Mouse (Mus musculus): ENCODE results near the gene Hoxa7.

Gene Hoxa7

DNA sequence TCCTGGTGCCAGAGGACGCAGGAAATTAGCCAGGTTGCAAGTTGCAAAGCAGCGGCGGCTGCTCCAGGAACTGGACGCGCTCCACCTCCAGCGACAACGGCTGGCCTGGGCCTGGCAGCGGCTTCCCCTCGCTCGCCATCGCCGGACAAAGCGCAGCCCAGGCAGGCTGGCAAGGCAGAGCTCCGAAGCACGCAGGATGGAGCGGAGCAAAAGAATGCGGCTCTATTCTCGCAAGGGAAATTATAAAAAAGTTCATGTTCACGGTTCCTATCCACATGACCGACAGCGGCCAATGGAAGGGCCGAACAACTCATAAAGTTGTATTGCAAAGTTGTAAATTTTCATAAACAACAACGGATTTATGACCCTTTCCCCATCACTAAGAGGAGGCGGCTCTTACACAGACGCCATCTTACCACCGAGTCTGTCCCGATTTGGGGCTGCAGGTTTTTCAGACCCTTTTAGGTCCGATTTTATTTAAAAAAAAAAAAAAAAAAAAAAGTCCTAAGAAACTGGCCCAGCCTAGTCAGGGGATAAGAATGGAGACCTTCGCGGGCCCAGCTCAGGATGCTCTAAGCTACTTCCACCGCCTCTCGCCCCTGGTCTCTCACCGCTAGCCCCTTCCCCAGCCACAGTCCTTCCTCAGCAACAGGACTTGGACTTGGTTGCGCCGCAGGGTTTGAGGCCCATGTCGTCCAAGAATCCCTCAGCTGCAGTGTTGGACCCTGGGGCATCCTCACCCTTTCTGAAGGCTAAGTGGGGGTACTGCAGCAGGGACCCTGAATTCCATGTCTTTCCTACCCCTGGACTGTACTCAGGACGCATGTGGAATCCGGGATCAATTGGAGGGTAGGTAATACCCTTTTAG lies 8.3 kb downstream of the Hoxa7 start, which contains the start of the genes Hoxa3 and Gm28308:
Gene Hoxa3 (minus strand): TSS at position 218 of the 868 bp plus-strand sequence.
Gene Gm28308 (minus strand): TSS at position 221 of the 868 bp plus-strand sequence.
- DNase-seq (ENCODE audit: low spot score in 2 of 2): no peak

DNA sequence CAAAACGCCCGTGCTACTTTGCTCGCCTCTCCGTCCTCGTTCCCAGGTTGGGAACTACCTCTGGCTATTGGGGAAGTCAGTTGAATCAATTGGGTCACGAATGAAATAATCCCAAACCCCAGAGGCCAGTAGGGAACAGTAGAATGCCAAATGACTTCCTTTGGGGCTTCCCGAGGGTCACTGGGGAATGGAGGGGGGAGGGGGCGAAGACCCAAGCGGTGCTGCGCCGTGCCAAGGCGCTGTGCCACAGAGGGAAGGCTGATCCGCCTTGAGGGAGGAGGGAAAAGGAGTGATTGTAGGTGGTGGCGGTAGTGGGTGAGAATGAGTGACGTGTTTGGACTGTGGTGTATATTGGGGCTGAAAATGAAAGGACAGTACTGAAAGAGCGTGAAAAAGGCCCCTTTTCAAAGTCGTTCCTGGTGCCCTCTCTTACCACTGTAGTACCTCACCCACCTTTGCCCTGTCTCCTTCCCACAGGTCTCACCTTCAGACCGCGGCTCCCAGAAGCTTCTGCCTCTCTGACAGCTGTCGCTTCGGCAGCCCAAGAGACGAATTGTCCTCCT lies 9.0 kb downstream of the Hoxa7 start:
- DNase-seq (ENCODE audit: low spot score in 2 of 2): no peak

DNA sequence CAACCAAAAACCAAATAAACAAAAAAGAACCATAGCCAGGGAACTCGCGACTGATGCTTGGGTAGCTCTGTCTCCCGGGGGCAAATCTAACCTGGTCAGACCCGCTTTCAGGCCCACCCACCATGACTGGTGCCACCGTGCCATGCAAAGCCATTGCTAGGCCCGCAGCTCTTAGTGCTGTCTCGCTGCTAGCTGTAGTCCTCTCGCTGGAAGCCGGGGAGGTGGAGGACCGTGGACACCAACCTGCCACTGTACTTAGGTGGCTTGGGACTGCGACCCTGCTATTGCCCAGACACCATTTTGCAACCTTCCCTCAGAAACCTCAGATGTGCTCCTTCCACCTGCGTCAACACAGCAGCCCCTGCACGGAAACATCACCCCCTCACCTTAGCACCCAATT lies 9.7 kb downstream of the Hoxa7 start:
- DNase-seq (ENCODE audit: low spot score in 2 of 2): no peak

DNA sequence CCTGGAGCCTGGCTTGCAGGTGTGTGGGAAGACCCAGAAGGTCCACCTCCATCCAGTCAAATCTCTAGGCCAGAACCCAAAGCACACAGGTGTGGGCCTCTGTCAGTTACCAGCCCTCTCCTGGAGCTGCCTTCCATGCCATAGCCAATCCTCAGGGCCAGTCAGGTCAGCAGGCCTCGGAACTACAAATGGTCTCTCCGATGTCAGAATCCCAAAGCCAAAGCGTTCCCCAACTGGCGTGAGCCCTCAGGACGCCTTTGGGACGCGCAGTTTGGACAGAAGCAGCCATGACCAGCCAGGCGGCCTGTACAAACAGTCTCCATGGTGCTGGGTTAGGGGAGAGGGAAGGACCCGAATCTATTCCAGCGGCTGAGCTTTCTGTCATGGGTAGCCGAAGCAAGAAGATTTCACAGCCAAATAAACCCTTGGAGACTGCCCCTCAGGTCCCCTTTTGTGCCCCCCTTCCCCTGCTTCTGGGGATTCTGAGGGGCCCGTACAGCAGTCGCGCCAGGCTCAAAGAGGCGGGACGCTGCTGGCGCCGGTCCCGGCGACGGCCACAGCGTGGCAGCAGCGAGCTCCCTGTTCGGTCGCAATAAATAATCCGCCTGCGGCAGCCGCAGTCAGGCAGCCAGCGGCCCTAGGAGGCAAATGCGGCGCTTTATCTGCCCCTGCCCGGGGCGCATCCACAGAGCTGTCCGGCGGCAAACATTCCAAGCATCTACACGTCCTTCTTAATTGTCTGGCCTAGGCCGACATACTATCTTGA lies 10.3 kb downstream of the Hoxa7 start:
- DNase-seq (ENCODE audit: low spot score in 2 of 2): peak in 1 of 2 experiments; percentile 37

DNA sequence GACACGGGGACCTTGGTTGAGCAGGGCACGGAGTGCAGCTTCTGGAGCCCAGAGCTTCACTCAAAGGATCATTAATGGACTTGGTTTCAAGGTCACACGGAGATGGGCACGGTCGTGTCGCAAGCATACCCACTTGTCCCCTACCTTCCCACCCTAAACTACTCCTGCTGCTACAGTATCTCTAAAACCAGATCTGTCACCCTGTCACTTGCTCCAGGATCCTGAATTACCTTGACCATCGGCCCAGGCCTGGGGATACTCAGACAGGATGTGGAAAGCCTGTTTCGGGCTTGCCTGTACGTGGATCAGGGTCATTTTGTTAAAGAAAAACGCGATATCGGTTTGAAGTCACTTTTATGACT lies 12.0 kb downstream of the Hoxa7 start:
- DNase-seq (ENCODE audit: low spot score in 2 of 2): no peak

DNA sequence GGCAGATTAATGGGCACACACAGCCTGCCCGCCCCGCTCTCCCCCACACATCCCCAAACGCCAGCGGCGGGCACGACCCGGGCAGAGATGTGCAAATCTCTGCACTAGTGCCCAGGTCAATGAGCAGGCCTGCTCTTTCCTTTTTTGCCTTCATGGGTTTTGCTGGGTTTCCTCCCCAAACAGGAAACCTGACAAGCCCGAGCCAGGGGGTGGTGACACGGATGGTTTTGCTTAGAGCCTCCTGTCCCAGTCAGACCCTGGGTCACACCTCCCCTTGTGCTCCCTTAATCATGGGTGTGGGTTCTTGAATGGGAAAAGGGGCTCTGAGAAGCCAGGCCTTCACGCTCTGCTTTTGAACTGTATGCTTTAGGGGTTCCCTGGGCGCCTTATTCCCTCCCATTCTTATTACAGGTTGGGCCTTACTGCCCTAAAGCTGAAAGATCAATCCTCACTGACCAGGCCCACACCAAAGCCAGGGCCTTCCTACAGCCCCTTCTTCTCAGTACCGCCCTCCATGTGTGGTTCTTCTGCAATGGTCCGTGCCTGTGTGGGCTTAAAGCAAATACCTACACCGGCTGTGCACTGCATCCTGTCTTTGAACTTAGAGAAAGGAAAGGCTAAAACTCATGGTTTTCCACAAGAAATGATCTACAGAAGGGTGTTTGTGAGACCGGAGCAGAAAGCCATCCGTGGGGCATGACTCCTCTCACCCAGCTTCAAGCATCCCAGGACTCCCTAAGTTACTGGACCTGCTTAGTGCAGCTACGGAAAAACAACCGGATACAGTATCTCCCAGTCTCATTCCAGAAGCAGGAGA lies 12.6 kb downstream of the Hoxa7 start:
- DNase-seq (ENCODE audit: low spot score in 2 of 2): no peak

DNA sequence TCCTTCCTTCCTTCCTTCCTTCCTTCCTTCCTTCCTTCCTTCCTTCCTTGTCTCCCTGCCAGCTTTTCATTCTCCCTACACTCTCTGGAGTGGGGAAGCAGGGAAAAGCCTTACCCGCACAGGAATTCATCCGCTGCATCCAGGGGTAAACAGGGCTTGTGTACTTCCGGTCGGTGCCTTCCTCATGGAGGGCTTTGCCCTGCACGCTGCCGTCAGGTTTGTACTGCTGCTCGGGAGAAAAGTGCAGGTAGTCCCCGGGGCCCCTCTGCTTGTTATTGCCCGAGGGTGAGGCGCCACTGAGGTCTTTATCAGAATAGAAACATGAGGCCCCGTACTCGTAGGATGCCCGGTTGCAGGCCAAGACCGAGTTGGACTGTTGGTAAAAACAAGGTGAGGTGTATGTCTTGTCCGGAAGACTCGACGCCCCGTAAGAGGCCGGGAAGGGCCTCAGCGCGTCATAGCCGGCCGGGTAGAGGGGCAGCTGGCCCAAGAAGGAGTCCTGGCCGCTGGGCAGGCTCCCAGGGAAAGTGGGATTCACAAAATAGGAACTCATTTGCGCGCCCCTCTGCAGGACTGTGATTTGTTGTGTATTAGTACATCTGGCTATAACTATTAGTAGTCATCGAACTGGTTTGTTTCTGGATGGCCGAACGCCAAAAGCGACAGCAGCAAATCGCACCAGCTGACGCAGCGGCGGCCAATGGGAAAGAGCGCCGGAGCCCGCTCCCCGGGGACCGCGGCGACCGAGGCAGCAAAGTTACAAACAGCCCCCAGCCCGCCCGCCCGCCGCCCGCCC lies 13.4 kb downstream of the Hoxa7 start, which contains the start of gene Hoxa6:
Gene Hoxa6 (minus strand): TSS at position 651 of the 796 bp plus-strand sequence.
- no peak for DNase-seq (ENCODE audit: low spot score in 2 of 2)

DNA sequence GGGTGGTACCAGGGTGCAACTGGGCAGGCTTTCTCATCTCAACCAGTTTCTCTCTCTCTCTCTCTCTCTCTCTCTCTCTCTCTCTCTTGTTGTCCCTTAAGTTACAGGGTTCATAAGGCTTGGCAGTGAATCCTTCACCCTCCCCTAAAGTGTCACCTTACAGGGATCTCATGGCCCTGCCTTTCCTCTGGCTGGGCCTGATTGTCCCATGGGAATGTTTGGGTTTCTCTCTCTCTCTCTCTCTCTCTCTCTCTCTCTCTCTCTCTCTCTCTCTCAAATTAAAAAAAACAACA lies 14.0 kb downstream of the Hoxa7 start:
- DNase-seq (ENCODE audit: low spot score in 2 of 2): no peak

DNA sequence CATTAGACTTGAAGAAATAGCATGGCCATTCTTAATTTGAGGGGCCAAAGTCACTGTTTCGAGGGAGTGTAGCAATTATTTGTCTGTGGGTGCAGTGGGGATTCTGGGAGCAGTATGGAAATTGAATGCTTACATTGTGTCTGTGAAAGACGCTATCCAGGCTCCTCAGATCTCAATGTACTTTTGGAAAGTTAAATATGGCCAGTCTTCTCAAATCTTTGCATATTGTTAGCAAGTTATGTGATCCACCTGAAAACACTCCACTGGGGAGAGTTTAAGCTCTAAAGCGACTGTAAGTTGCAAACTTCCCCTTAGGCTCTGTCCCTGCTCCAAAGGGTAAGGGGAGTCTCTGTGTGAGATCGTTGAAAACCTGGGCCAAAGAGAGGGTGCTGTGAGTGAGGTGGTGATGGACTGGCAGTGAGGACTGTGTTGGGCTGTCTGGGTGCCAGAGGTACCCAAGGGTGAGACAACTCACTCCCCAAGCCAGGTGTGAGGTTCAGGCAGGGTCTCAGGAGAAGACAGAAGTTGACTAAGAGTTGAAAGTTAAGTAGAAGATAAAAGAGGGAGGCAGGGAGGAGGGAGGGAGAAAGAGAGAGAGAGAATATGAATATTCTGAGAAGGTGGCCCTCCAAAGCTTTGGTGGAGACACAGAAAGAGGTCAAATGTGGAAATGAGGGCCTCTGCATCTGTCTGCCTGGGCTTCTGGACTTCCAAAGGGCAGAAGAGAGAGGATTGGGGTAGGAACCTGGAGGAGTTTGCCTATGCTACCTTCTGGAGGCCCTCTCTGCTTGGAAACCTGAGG lies 14.6 kb downstream of the Hoxa7 start:
- no peak for DNase-seq (ENCODE audit: low spot score in 2 of 2)

DNA sequence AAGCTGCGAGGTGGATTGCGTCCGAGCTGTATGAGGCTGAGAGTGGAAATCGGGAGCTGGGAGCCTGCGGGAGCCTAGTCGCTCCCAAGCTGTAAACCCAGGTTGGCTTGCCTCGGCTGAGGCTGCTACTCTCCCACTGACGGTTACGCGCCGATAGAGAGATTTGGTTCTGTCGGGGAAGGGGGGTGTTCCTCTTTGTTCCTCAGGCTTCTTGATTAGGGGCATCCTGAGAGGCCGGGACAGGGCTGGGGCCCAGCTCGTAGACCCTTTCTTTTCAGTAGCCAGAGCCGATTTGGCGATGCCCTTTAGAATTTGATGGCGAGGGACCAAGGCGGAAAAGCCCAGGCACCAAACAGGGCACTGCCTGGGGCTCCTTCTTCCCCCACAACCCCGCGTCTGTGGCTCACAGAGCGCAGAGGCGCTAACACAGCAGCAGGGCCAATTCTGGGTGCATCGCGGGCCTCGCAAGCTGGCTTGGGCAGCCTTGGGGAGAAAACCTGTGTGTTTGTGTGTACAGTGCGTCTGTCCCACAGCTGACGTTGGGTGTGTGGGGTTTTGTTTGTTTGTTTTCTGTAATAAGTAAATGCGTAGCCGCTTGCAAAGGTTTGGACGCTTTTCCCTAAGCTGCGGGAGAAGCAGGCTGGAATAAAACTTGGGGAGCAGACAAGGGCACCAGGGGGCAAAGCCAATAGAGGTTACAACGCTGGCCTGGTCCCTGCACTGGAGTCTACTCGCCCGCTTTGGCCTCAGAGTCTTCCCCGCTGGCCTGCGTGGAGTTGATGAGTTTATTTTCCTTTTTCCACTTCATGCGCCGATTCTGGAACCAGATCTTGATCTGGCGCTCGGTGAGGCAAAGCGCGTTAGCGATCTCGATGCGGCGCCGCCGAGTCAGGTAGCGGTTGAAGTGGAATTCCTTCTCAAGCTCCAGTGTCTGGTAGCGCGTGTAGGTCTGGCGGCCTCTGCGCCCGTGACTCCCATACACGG lies 15.7 kb downstream of the Hoxa7 start:
- no peak for DNase-seq (ENCODE audit: low spot score in 2 of 2)

DNA sequence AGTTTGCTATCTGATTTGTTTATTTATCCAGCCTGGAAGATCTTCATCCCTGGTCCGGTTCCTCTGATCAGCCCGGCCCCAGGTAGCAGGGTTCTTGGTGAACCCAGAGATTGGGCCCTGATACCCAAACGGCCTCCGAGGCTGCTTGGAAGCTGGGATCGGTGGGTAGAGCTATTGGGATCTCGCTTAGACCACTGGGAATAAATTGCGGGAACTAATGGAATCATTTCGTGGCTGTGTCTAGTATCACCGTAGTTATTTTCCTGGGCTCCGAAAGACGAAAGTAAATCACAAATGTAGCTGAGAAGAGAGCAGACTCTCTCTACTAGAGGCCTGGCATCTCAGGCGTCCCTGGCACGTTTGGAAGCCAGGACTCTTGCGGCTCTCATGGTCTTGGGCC lies 16.4 kb downstream of the Hoxa7 start:
- no peak for DNase-seq (ENCODE audit: low spot score in 2 of 2)

DNA sequence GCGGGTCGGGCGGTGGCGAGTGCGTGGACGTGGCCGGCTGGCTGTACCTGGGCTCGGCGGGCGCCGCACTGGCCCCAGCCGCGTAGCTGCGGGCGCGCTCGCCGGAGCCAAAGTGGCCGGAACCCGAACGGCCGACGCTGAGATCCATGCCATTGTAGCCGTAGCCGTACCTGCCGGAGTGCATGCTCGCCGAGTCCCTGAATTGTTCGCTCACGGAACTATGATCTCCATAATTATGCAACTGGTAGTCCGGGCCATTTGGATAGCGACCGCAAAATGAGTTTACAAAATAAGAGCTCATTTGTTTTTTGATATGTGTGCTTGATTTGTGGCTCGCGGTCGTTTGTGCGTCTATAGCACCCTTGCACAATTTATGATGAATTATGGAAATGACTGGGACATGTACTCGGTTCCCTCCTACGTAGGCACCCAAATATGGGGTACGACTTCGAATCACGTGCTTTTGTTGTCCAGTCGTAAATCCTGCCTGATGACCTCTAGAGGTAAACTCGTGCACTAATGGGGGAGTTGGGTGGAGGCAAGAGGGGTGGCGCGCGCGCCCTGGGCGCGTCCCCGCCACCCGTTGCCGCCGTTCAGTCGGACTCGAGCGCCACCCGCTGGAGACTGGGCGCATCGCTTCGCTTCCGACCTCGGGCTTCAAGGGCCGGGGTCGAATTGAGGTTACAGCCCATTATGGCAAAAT lies 17.5 kb downstream of the Hoxa7 start, which contains the start of gene Hoxa5:
Gene Hoxa5 (minus strand): TSS at position 538 of the 703 bp plus-strand sequence.
- no peak for DNase-seq (ENCODE audit: low spot score in 2 of 2)

DNA sequence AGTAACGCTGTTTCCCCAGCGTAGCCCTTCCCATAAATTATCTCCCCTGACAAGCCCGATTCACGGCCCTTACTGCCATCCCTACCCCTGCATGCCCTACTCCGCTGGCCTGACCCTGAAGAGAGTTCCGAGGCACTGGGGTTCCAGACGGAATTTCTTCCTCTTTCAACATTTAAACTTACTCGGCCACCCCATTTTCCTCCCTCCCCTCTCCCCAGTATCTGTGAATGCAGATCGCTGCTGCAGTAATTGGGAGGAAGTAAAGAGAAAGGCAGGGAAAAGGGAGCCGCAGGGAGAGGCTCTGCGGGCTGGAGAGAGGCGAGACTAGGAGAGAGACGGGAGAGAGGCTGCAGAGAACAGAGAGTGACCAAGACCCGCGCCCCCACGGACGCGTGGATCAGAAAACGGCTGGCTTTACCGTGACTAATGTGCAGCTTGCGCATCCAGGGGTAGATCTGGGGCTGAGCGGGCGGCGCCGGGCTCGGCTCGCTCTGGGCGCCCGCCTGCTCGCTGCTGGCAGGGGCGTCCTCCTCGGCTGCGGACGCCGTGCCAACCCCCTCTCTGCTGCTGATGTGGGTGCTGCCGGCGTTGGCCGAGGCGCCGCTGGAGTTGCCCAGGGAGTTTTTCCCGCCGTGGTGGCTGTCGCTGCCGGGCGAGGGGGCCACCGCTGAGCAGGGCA lies 18.1 kb downstream of the Hoxa7 start:
- no peak for DNase-seq (ENCODE audit: low spot score in 2 of 2)

DNA sequence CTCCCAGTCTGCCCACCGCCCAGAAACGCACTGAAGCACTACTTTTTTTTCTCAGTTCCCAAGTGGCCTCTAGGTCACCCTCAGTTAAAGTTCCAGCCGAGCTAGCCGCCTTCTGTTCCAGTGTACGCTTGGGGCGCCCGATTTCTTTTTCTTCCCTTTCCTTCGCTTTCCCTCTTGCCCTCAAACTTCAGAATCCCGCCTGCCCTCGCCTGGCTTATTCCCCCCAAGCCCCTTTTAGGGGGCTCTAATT lies 18.6 kb downstream of the Hoxa7 start:
- no peak for DNase-seq (ENCODE audit: low spot score in 2 of 2)

DNA sequence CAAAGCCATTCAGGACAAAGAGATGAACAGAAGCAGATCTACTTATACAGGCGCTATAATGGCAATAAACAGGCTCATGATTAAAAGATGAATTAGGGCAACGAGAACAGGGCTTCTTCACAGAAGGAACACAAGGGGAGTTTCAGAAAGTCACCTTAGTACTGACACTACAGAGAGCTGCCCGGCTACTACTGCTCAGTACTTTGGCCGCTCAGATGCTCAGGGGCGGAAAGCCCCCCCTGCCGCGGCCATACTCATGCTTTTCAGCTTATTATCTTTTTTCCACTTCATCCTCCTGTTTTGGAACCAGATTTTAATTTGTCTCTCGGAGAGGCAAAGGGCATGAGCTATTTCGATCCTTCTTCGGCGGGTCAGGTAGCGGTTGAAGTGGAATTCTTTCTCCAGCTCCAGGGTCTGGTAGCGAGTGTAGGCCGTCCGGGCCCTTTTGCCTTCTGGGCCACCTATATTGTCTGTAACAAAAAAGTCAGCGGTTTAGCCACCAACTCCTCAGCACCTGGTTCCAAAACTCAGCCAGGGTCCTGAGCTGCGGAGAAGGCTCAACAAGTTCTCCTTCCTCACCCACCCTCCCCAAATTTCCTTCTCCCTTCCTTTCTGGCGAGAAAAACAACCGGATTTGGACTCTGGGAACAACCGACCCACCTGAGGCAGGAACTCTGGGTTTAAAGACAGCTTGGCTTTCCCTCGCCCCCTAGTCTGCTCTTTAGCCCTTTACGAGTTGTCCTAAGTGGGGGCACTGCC lies 19.1 kb downstream of the Hoxa7 start:
- no peak for DNase-seq (ENCODE audit: low spot score in 2 of 2)

DNA sequence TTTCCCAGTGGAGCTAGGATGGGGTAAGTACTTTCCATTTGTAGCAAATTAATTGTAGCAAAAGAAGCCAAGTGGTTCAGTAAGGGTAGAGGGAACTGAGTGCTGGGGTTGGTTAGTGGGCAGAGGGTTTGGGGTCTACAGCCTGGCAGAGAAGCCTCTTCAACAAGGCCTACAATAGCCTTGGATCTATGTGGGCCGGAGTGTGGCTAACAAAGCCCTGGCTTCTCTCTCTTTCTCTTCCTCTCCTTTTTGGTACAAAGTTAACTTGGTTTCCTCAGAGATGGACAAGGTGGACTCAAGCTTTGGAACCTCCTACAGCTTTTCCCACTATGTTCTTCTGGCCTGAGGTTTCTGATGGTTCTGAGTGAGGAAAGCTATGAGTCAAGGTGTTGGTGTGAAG lies 20.4 kb downstream of the Hoxa7 start:
- no peak for DNase-seq (ENCODE audit: low spot score in 2 of 2)

DNA sequence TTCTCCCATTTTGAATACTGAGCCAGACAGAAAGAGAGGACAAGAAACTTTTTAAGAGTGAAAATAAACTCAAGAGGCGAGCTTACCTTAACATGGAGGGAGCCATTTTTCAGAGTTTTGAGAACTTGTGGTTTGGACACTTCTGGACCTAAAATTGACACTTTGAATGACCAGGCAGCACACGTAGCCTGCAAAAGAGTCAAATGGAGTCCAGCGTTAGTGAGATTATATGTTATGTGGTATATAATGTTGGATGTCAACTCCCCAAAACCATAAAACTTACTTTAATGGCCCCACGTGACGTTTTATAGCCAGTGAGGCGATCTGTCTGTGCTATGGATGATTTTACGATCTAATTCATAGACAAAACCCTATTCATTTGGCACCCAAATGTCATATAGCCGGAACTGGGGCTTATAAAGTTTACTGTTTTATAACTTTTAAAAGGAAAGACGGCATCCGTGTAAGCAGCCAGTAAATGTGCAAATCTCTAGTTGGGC lies 20.9 kb downstream of the Hoxa7 start:
- no peak for DNase-seq (ENCODE audit: low spot score in 2 of 2)

Measured in right cerebral cortex, postnatal 36 days (tissue).